In the genomic region with DNA sequence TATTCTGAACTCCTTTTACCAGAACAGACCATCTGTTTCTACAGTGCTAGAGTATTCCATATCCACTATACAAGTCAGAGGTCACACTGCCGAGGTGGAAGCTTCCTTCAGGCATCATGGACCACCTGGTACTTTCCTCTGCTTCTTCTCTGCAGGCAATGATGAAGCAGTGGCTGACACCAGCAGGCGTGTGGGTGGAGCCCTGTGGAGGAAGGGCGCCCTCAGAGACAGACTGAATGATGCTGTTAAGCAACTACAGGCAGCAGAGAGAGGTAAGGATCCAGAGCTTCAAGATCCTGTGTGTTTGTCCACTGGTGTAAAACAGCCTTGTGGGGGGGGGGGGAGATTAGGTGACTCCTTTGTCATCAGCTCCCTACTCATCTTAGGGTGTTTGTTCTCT, we compare ENCODE assay signal across 11 mouse cellular contexts.
"Had no signal": no experiment of that assay in that cellular context is flagged by ENCODE, and none has a peak within 500 bp of the region (broad histone marks: within the 10 kb centered on the region; RNA-seq: fewer than 3 reads in every experiment).

No protein-coding gene starts in this region.

- H3K27me3 ChIP-seq: limb, embryonic 13.5 days; liver, embryonic 13.5 days; midbrain, embryonic 12.5 days; stomach, embryonic 15.5 days had no signal

- H3K27ac ChIP-seq: limb, embryonic 10.5 days; limb, embryonic 13.5 days; liver, embryonic 13.5 days; macrophage; midbrain, embryonic 12.5 days; stomach, embryonic 15.5 days had no signal

- H3K4me1 ChIP-seq: limb, embryonic 10.5 days; limb, embryonic 13.5 days; liver, embryonic 13.5 days; midbrain, embryonic 12.5 days; stomach, embryonic 15.5 days had no signal

- H3K36me3 ChIP-seq: liver, embryonic 13.5 days; midbrain, embryonic 12.5 days had no signal

- H3K4me2 ChIP-seq: limb, embryonic 13.5 days; liver, embryonic 13.5 days; lung, embryonic 14.5 days; midbrain, embryonic 12.5 days; stomach, embryonic 15.5 days had no signal

- DNase-seq: right cerebral cortex, postnatal 25 days had no signal

- H3K4me3 ChIP-seq: limb, embryonic 10.5 days; limb, embryonic 13.5 days; liver, embryonic 13.5 days; midbrain, embryonic 12.5 days; stomach, embryonic 15.5 days had no signal

- ATAC-seq: intestine, embryonic 16.5 days; lung, postnatal 0 days; midbrain, embryonic 16.5 days had no signal

- H3K9me3 ChIP-seq: limb, embryonic 10.5 days; limb, embryonic 13.5 days; liver, embryonic 13.5 days; midbrain, embryonic 12.5 days; stomach, embryonic 15.5 days had no signal

- H3K9ac ChIP-seq: limb, embryonic 13.5 days; liver, embryonic 13.5 days; lung, embryonic 14.5 days; midbrain, embryonic 12.5 days; stomach, embryonic 15.5 days had no signal
